Mouse (Mus musculus): ENCODE results near the gene Topors.

Topors gene

GRCm38 (mm10) chr4:40212177-40212576 lies 57.5 kb downstream of the Topors start:
- no peak for DNase-seq (ENCODE audit: low read depth in 1 of 2, low spot score in 2 of 2)

All from monocyte, adult 2 months (primary cell).